Mouse (Mus musculus) gastrocnemius, adult 2 months (tissue): ENCODE results near the gene Epb42. TPM values are rescaled to one million over a fixed set of nuclear protein-coding genes. Genes with fewer than 3 reads are reported as not detected.
"Not testable (repeated sequence)": the region's sequence is repeated elsewhere in the genome, so short reads cannot be mapped to it uniquely, and the experiment has no call there.

Experiments used
- DNase-seq: peaks from one replicate; pipeline ENCODE4 v3.0.0; 2022
- H3K27ac ChIP-seq: fragments of 200-600 bp; 2 replicates; pipeline ENCODE4 v1.8.1; 2022; ENCODE audit warnings: mild to moderate bottlenecking
- H3K4me3 ChIP-seq: fragments of 200-600 bp; 2 replicates; pipeline ENCODE4 v1.8.1; 2022; ENCODE audit warnings: mild to moderate bottlenecking, moderate library complexity
- CTCF ChIP-seq: fragments of 200-600 bp; IDR thresholded peaks from 2 replicates; pipeline ENCODE4 v1.8.1; 2022; ENCODE audit warnings: antibody characterized with exemption, mild to moderate bottlenecking, moderate library complexity
- intact Hi-C: fragments of 180-260 bp; cut with DNase I; formaldehyde crosslinking; loops from one replicate; pipeline ENCODE4 v1.15.1; 2025
- total RNA-seq, 2 experiments: library from RNA; stranded (reverse); gene quantifications; 2 replicates each; pipeline ENCODE4 v1.2.3; 2021

Epb42 gene
- total RNA-seq, 2 experiments from 2014 or later, result not detected

DNA sequence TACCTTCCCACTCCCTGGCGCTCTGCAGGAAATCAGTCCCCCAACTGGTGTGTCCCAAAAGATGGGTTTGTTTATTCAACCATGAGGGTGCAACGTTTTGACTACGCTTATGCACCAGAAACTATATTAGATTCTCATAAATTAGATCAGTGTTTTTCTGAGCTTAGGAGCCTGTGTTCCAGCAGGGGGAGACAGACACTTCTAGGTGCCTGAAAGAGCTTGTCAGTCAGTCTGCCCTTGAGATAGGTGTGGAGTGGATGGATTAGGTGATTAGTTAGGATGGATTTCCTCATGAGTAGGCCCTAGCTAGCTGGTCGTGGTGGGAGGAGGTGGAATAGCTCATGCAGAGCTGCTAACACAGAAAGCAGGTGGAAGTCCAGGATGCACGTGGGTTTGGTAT is 4.2 kb upstream of the Epb42 start:
- Histone ChIP-seq H3K4me3 (no peak overlapping the region), H3K27ac (no peak overlapping the region)
- TF ChIP-seq CTCF, result peak; percentile 61
- intact Hi-C loops, result loop anchor here (5.0 kb wide), 1 partner anchor 61 kb away; no protein-coding TSS in a partner anchor
- DNase-seq, result no peak

DNA sequence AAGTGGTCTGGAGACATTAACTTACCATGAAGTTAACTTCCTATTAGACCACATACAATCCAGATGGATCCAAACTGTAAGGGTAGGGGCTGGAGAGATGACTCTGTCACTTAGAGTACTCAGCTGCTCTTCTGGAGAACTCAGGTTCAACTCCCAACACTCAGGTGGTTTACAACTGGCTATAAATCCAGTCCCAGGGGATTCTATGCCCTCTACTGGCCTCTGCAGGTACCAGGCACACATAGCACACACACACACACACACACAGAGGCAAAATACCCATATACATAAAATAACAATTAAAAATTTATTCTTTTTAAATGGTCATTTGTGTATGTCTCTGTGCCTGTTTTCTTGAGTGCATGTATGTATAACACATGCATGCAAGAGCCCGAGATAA is 2.5 kb upstream of the Epb42 start:
- no peak overlapping the region for H3K4me3 ChIP-seq
- intact Hi-C loops, result no loop called here
- H3K27ac ChIP-seq, result no peak overlapping the region
- DNase-seq, result no peak
- TF ChIP-seq CTCF, result no peak

DNA sequence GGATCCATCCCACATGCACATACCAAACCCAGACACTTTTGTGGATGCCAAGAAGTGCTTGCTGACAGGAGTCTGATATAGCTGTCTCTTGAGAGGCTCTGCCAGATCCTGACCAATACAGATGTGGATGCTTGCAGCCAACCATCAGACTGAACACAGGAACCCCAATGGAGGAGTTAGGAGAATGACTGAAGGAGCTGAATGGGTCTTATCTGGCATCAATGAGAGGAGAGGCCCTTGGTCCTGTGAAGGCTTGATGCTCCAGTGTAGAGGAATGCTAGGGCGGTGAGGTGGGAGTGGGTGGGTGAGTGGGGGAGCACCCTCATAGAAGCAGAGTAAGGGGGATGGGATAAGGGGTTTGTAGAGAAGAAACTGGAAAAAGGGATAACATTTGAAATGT is 2.0 kb upstream of the Epb42 start:
- DNase-seq, intact Hi-C loops, H3K27ac ChIP-seq, H3K4me3 ChIP-seq: not testable (repeated sequence)

DNA sequence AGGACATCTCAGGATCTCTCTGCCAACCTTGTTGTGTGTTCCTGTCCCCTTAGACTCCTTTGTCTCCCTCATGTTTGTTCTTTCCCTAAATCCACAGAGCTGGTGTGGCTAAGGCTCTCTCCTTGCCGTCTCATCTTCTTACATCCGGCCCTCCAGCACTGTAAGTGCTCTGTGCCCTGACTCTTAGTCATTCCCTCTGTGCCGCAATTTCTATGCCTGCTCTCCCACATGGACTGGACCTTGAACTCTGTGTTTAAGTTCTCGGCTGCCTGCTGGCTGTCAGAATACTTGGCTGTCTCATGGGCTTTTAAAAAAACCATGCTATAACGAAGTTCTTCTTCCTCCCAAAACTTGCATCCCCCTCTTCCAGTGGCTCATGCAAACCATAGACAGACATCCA is 14.0 kb downstream of the Epb42 start:
- intact Hi-C loops, result no loop called here
- no peak for TF ChIP-seq CTCF
- Histone ChIP-seq H3K27ac (no peak overlapping the region), H3K4me3 (no peak overlapping the region)
- no peak for DNase-seq

DNA sequence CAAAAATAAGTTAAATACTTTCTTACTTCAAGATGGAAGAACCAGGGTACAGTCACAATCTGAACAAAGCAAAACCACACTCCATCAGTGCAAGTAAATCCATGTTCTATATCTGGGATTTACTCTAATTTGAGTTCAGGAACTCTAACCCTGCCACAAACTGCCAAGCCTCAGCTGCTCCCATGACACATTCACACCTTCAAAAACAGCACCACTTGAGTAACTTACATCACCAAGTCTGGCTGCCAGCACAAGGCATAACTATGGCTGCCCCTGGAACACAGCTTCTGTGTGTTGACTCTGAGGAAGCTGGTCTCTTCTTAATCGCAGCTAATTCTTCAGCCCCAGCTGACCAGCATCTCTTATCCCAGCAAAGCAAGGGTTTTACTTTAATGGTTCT is 19.7 kb downstream of the Epb42 start:
- peak; percentile 24 for DNase-seq
- intact Hi-C loops, result no loop called here
- no peak overlapping the region for H3K4me3 ChIP-seq
- TF ChIP-seq CTCF, result no peak
- peak overlapping the region; percentile 54; the same call in 1 of the 2 replicates for H3K27ac ChIP-seq

DNA sequence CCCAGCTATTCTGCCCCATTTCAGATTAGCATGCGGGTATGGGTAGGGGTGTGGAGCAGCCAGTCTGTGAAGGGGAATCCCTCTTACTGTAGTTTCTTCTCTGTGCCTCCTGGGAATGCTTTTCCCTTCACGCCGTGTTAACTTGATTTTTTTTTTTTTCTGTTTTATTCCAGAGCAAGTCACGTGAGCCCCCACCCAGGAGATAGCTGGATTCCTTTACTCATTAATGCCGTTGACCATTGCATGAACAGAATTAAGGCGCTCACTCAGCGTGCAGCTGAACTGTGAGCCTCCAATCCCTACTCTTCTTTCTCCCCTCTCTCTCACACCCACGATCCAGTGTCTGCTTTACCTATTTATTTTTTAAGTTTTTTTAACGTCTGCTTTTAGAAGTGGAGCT is 20.6 kb downstream of the Epb42 start:
- no peak overlapping the region for H3K4me3 ChIP-seq
- no peak for TF ChIP-seq CTCF
- DNase-seq, result no peak
- intact Hi-C loops, result no loop called here
- no peak overlapping the region for H3K27ac ChIP-seq

DNA sequence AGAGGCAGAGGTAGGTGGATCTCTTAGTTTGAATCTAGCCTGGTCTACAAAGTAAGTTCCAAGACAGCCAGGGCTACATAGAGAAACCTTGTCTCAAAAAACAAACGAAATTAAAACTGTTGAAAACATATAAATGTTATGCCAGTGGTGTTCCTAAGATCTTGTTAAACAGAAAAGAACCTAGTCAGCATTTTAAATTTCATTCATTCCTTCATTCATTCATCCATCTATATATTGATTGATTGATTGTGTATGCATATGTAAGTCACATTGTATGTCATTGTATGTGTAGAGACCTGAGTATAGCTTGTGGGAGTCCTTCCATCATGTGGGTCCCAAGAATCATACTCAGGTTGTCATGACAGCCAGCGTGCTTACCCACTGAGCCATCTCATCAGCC is 21.4 kb downstream of the Epb42 start:
- DNase-seq, result no peak
- Histone ChIP-seq H3K27ac (no peak overlapping the region), H3K4me3 (no peak overlapping the region)
- TF ChIP-seq CTCF, result no peak
- intact Hi-C loops, result no loop called here

DNA sequence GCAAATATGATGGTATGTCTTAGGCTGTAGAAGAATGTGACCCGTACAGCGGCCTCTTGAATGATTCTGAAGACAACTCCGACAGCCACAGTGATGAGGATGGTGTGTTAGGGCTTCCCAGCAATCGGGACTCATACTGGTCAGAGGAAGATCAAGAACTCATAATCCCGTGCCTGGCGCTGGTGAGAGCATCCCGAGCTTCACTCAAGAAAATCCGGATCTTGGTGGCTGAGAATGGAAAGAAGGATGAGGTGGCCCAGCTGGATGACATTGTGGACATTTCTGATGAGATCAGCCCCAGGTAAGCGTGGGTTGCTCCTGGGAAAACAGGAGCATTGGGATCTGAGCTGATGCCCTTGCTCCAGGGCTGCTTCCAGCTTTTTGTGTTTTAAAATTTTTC is 24.2 kb downstream of the Epb42 start:
- intact Hi-C loops, result no loop called here
- no peak for DNase-seq
- TF ChIP-seq CTCF, result no peak
- Histone ChIP-seq H3K27ac (no peak overlapping the region), H3K4me3 (no peak overlapping the region)

DNA sequence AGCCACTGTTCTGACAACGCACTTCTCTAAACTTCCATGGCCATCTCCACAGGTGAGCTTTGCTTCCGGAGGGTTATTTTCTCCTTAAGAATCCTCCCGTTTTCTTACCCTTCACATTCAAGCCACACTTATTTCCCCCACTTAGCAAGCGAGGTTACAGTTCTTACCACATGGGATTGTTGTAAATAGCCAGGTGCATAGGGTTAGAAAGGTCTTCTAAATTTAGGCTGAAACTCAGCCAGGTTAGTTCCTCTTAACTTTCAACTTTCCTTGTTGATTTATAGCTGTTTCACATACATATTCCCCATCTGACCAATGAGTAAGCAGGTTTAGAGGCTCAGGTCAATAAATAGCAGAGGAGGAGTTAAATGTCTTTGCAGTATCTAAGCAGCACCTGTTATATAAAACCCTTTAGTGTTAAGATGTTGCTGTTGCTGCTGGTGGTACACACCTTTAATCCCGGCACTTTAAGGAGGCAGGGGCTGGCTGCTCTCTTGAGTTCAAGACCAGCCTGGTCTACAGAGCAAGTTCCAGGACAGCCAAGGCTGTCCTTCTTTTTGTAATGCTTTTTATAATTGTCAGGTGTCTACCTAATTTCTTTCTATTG is 27.7 kb downstream of the Epb42 start:
- no peak for TF ChIP-seq CTCF
- intact Hi-C loops, result no loop called here
- no peak for DNase-seq
- peak overlapping the region; percentile 85 for H3K27ac ChIP-seq
- peak overlapping the region; percentile 79 for H3K4me3 ChIP-seq

DNA sequence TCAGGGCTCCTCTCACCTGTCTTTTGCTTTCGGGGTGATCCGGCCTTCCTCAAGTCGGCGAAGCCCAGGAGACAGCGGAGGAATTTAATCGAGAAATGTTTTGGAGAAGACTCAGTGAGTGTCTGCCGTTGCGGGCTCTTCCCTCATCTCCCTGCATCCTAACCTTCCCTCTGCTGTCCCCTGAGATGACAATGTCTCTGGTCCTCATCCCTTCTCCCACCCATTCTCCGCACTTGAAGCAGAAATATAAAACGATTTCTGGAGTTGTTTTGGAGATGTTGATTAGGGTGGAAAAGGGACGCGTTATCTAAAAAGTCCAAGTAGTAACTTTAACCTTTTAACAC is 28.2 kb downstream of the Epb42 start:
- intact Hi-C loops, result no loop called here
- TF ChIP-seq CTCF, result no peak
- no peak for DNase-seq
- Histone ChIP-seq H3K4me3 (peak overlapping the region; percentile 79), H3K27ac (peak overlapping the region; percentile 85)

DNA sequence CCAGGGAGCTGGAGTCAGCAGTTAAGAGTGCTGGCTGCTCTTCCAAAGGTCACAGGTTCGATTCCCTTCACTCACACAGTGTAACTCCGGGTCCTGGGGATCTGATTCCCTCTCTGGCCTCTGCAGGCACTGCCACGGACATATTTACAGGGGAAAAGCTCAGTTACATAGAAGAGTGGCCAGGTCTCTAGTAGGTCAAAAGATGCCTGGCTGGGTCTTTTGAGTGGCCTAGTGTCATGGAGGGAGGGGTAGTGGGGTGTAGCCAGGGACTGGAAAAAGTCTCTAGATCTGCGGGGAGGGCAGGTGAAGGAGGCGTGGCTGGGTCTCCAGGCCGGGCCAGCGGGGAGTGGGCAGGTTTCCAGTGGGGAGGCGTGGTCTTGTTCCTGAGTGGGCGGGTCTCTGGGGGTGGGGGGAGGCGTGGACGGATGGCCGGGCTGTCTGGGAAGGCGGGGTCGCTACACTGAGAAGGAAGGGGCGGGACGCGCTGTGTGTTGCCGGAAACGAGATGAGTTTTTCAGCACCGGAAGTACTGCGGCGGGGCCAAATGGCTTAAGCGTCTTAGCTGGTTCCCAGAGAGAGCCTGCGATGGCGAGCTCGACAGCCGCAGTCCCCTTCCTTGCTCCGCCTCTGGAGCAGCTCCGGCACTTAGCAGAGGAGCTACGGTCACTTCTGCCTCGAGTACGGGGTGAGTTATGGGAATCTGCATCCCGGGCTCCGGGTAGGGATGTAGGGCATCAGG is 28.8 kb downstream of the Epb42 start, which contains the start of gene Ccndbp1:
Gene Ccndbp1 (plus strand): TSS at position 479 of the 739 bp plus-strand sequence.
- no peak for TF ChIP-seq CTCF
- intact Hi-C loops, result no loop called here
- H3K27ac ChIP-seq, result peak within 1 kb of the TSS; percentile 85
- peak within 1 kb of the TSS; percentile 79 for H3K4me3 ChIP-seq
- DNase-seq, result peak; percentile 95

DNA sequence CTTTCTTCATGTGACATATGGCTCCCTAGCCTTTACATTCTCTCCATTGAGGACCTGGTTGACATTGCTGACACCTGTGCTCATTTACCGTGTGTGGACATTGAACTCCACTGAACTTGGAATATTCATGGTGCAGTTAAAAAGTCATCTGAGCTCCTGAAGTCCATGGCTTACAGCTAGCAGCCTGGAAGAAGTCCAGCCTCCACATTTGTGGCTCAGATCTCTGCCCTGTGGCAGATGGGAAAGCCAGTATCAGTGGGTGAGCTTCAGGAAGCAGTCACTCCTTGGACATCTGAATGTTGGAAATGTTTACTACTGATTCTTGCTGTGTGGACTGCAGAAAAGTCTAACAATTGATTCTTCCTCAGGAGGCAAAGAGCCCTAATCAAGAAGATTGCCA is 29.9 kb downstream of the Epb42 start:
- no peak overlapping the region for H3K4me3 ChIP-seq
- intact Hi-C loops, result no loop called here
- H3K27ac ChIP-seq, result peak overlapping the region; percentile 85; the same call in 1 of the 2 replicates
- no peak for DNase-seq
- TF ChIP-seq CTCF, result no peak

DNA sequence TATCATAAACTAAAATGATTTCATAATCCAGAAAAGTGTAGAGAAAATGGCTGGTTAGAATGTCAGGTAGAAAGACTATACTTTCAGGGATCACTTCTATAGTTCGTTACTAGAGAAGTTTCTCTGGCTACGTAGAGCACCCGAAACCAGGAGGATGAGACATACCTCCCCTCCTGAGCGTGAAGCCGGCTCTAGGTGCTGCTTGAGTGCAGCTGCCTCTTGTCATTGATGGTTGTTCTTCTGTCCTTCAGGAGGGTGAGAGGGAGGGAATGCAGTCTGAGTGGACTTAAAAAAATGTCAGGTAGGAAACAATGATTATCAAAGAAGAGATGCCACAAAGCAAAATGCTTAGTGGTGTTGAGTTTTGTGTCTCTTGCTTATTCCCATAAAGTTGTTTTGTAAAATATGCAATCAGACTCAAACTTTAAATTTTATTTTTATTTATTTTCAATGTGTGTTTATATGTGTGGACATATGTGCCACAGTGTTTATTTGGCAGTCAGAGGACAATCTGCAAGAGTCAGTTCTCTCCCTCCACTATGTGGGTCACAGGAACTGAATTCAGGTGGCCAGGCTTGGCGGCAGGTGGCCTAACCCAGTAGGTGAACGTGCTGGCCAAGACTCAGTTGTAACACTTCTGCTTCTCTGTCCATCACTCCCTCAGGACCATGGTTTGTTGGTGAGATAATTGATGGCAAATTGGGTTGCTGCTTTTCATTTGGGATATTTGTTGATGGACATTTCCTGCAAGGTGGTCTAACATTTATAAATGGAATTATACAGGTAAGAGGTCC is 32.7 kb downstream of the Epb42 start:
- Histone ChIP-seq H3K27ac (no peak overlapping the region), H3K4me3 (no peak overlapping the region)
- intact Hi-C loops, result no loop called here
- DNase-seq, result no peak
- no peak for TF ChIP-seq CTCF
